Mouse (Mus musculus) small intestine, adult 2 months (tissue): ENCODE results near the gene Acpp.
A peak's percentile ranks its signal among the peaks of the same experiment; 100 is the strongest.

ENCODE experiments used
- CTCF ChIP-seq: fragments of 200-500 bp; IDR thresholded peaks from 2 replicates; pipeline ENCODE4 v1.5.1; 2012; ENCODE audit warnings: low read depth, mild to moderate bottlenecking, control low read depth, inconsistent platforms, low read length, moderate library complexity, mixed read lengths; ENCODE audit not compliant: insufficient replicate concordance, insufficient read length; ENCODE audit errors: extremely low read depth
- POLR2A ChIP-seq: fragments of 200-500 bp; IDR thresholded peaks from 2 replicates; pipeline ENCODE4 v1.6.1; 2012; ENCODE audit warnings: low read depth, mild to moderate bottlenecking, control low read depth, inconsistent platforms, low read length, moderate library complexity

DNA sequence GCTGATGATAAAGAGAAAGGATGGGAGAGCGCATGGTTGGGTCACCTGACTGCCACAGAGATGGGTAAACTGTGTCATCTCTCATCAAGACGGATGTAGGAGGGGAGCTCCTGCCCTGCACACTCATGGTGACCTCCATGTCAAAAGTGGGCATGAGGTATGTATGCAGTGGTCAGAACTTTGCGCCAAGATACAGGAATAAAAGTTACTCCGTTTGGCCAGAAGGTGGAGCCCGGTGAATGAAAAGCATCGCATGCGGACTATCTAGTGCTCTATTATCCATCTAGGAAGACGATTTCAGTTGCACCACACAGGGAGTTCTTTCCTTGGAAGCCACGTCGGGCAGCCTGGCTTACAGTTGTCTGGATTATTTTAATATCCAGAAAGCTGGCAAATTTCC is 22.0 kb downstream of the Acpp start:
- TF ChIP-seq POLR2A (no peak), CTCF (peak; percentile 48; the same call in 1 of the 2 replicates)
